Mouse (Mus musculus) hindbrain, embryonic 10.5 days (tissue): ENCODE results near the gene Pdlim5. TPM values are rescaled to one million over a fixed set of nuclear protein-coding genes. Genes with fewer than 3 reads are reported as not detected.

Source experiments
- DNase-seq: peaks from one replicate; pipeline ENCODE4 v3.0.0-alpha.2; 2017; ENCODE audit warnings: low spot score
- H3K27ac ChIP-seq: fragments of 300-500 bp; sonication (generic); 2 replicates; pipeline ENCODE4 v1.5.1; 2016; ENCODE audit warnings: mild to moderate bottlenecking, moderate library complexity
- H3K27me3 ChIP-seq: fragments of 300-500 bp; sonication (generic); 2 replicates; pipeline ENCODE4 v1.6.1; 2016; ENCODE audit warnings: mild to moderate bottlenecking; ENCODE audit not compliant: poor library complexity, insufficient read depth, severe bottlenecking
- H3K36me3 ChIP-seq: fragments of 300-500 bp; sonication (generic); 2 replicates; pipeline ENCODE4 v1.6.1; 2016; ENCODE audit warnings: mild to moderate bottlenecking, moderate library complexity
- H3K4me1 ChIP-seq: fragments of 300-500 bp; sonication (generic); replicated peaks from 2 replicates; pipeline ENCODE4 v1.6.1; 2016; ENCODE audit warnings: mild to moderate bottlenecking
- H3K4me3 ChIP-seq: fragments of 300-500 bp; sonication (generic); 2 replicates; pipeline ENCODE4 v1.5.1; 2016; ENCODE audit warnings: mild to moderate bottlenecking, moderate library complexity
- H3K9me3 ChIP-seq: fragments of 300-500 bp; sonication (generic); 2 replicates; pipeline ENCODE4 v1.6.1; 2016; ENCODE audit warnings: mild to moderate bottlenecking, moderate library complexity
- WGBS: fragments of 180-500 bp; shearing (Covaris S2); methylation state at CpG from one replicate; pipeline ENCODE4 v1.1.7; 2016; 5-methylcytosine and 5-hydroxymethylcytosine counted together
- polyA plus RNA-seq: library from polyadenylated mRNA; unstranded; fragments of >200 nt; fragmentation: Nextera tagmentation; extraction: Ambion mirVana; gene quantifications from 2 replicates; pipeline ENCODE4 v1.2.1, GENCODE M21; 2016

The Pdlim5 gene
- polyA plus RNA-seq, 1 experiment from 2014 or later, result 14.6 TPM

GRCm38 (mm10) chr3:142430048-142430447, 34.6 kb upstream of the Pdlim5 start:
- WGBS, result 86% methylated on average over 4 of the region's 4 CpGs

DNA sequence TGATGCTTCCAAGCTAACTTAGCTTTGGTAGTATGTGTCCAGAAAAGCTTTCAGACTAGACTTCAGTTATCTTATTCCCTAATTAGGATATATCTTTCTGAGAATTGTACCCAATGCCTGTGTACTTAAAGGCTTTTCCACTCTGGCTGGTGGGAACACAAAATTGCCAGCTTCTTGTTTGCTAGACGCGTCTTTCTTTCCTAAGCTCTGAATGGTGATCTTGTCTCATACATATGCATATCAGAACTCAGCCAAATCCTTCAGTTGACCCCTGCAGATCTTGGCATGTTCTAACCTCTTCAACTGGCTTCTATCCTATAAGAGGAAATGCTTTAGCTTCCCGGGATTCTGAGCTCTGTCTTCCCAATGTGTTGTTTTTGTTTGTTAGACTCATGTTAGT, 31.3 kb upstream of the Pdlim5 start:
- H3K4me3 ChIP-seq, result no peak overlapping the region
- no peak overlapping the region for H3K27ac ChIP-seq
- 49% methylated on average over 3 of the region's 3 CpGs for WGBS
- no peaks in the 10 kb centered on the region for H3K9me3 ChIP-seq
- no peaks in the 10 kb centered on the region for H3K4me1 ChIP-seq
- H3K36me3 ChIP-seq, result no peaks in the 10 kb centered on the region
- DNase-seq, result no peak
- H3K27me3 ChIP-seq, result no peaks in the 10 kb centered on the region

More at GRCm38 (mm10) chr3:142430048-142430447, 34.6 kb upstream of the Pdlim5 start:
- no peaks in the 10 kb centered on the region for H3K27me3 ChIP-seq
- H3K9me3 ChIP-seq, result no peaks in the 10 kb centered on the region
- no peak overlapping the region for H3K4me3 ChIP-seq
- H3K27ac ChIP-seq, result no peak overlapping the region
- DNase-seq, result no peak
- no peaks in the 10 kb centered on the region for H3K36me3 ChIP-seq
- peaks cover 15% of the 10 kb centered on the region for H3K4me1 ChIP-seq

- Histone ChIP-seq H3K9me3 (no peaks in the 10 kb centered on the region), H3K27me3 (no peaks in the 10 kb centered on the region), H3K4me1 (no peaks in the 10 kb centered on the region), H3K36me3 (no peaks in the 10 kb centered on the region), H3K4me3 (no peak overlapping the region), H3K27ac (no peak overlapping the region)
- 85% methylated on average over 1 of the region's 1 CpGs for WGBS
- DNase-seq, result no peak
Observed at GRCm38 (mm10) chr3:142424134-142424533, 28.6 kb upstream of the Pdlim5 start.

GRCm38 (mm10) chr3:142423501-142423917, 28.0 kb upstream of the Pdlim5 start:
- Histone ChIP-seq H3K4me1 (no peaks in the 10 kb centered on the region), H3K9me3 (no peaks in the 10 kb centered on the region), H3K4me3 (no peak overlapping the region), H3K27ac (no peak overlapping the region), H3K27me3 (no peaks in the 10 kb centered on the region), H3K36me3 (no peaks in the 10 kb centered on the region)
- no peak for DNase-seq
- WGBS, result 79% methylated on average over 4 of the region's 4 CpGs

GRCm38 (mm10) chr3:142422229-142422628, 26.7 kb upstream of the Pdlim5 start:
- Histone ChIP-seq H3K4me1 (no peaks in the 10 kb centered on the region), H3K27me3 (no peaks in the 10 kb centered on the region), H3K4me3 (no peak overlapping the region), H3K27ac (no peak overlapping the region), H3K36me3 (no peaks in the 10 kb centered on the region), H3K9me3 (no peaks in the 10 kb centered on the region)
- 91% methylated on average over 4 of the region's 4 CpGs for WGBS
- no peak for DNase-seq

- DNase-seq, result no peak
- H3K27me3 ChIP-seq, result no peaks in the 10 kb centered on the region
- no peaks in the 10 kb centered on the region for H3K9me3 ChIP-seq
- no peaks in the 10 kb centered on the region for H3K4me1 ChIP-seq
- no peaks in the 10 kb centered on the region for H3K36me3 ChIP-seq
- H3K27ac ChIP-seq, result no peak overlapping the region
- H3K4me3 ChIP-seq, result no peak overlapping the region
- 90% methylated on average over 3 of the region's 3 CpGs for WGBS
Observed at GRCm38 (mm10) chr3:142421470-142421869, 26.0 kb upstream of the Pdlim5 start.

DNA sequence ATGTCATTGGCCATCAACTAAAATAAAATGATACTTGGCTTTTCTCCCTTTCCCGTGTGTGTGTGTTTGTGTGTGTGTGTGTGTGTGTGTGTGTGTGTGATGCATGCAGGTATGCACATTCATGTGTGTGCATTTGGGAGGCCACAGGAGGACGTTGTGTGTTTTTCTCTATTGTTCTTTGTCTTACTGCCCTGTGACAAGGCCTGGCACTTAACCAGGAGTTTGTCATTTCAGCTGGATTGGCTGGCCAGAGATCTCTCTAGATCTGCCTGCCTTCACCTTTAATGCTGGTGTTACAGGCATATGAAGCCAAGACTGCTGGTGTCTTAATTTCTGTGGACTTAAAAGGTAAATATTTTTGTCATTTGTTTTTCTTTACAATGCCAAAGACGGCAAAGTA, 22.5 kb upstream of the Pdlim5 start:
- no peak overlapping the region for H3K27ac ChIP-seq
- no peaks in the 10 kb centered on the region for H3K27me3 ChIP-seq
- H3K9me3 ChIP-seq, result no peaks in the 10 kb centered on the region
- no peaks in the 10 kb centered on the region for H3K4me1 ChIP-seq
- no peak for DNase-seq
- WGBS, result 72% methylated on average over 3 of the region's 3 CpGs
- no peak overlapping the region for H3K4me3 ChIP-seq
- no peaks in the 10 kb centered on the region for H3K36me3 ChIP-seq

DNA sequence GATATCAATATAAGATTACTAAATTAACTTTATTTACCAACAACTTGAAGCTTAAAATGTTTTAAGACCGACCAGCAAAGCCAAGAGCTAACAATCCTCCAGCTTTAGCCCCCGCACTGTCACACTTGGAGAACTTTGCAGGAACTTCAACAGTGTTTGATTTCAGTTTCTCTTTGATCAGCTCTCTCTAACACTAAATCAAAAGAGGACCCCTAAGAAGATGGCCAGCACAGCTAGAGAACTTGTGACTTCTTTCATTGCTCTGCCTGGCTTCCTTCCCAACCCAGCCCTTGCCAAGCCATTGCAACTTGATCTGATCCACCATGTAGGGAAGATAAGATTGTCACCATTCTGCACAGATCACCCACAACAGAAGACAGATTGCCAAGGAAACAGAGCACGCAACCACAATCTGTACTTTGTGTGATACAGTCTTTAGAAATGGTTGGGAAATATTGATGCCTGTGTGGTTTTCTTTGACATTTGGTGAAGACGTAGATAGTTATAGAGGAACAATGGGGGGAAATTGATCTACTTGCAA, 17.9 kb upstream of the Pdlim5 start:
- no peaks in the 10 kb centered on the region for H3K36me3 ChIP-seq
- 85% methylated on average over 4 of the region's 4 CpGs for WGBS
- H3K27me3 ChIP-seq, result no peaks in the 10 kb centered on the region
- no peak overlapping the region for H3K4me3 ChIP-seq
- H3K4me1 ChIP-seq, result no peaks in the 10 kb centered on the region
- no peak overlapping the region for H3K27ac ChIP-seq
- H3K9me3 ChIP-seq, result no peaks in the 10 kb centered on the region
- DNase-seq, result no peak

DNA sequence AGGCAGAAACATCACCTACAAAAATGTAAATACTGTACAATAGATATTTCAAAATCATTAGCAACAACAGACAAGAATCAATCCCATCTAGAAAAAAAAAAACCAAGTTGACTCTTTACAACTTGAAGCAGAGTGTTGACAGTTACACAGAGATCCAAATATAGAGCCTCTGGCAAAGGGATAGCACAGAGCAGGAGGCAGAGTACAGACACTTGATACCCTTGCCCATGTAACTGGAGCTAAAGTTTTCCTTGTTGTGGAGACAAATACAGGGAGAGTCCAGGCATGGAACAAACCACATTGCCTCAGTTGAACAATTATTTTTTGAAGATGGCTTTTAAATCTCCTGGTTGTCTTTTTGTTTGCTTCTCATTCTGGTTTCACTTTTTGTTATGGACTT, 15.4 kb upstream of the Pdlim5 start:
- no peaks in the 10 kb centered on the region for H3K27me3 ChIP-seq
- no peak overlapping the region for H3K4me3 ChIP-seq
- H3K9me3 ChIP-seq, result no peaks in the 10 kb centered on the region
- no peaks in the 10 kb centered on the region for H3K36me3 ChIP-seq
- no peak overlapping the region for H3K27ac ChIP-seq
- no peak for DNase-seq
- H3K4me1 ChIP-seq, result no peaks in the 10 kb centered on the region

GRCm38 (mm10) chr3:142394796-142395508, 544 bp downstream of the Pdlim5 start:
- Histone ChIP-seq H3K36me3 (no peaks in the 10 kb centered on the region), H3K27ac (peak overlapping the region; percentile 90), H3K9me3 (no peaks in the 10 kb centered on the region), H3K27me3 (0 out of 2 replicates have a peak, but pooled peaks cover 8% of the 10 kb centered on the region), H3K4me3 (peak overlapping the region; percentile 81), H3K4me1 (peaks cover 20% of the 10 kb centered on the region)
- DNase-seq, result peak; percentile 52
- under 1% methylated on average over 64 of the region's 64 CpGs for WGBS

DNA sequence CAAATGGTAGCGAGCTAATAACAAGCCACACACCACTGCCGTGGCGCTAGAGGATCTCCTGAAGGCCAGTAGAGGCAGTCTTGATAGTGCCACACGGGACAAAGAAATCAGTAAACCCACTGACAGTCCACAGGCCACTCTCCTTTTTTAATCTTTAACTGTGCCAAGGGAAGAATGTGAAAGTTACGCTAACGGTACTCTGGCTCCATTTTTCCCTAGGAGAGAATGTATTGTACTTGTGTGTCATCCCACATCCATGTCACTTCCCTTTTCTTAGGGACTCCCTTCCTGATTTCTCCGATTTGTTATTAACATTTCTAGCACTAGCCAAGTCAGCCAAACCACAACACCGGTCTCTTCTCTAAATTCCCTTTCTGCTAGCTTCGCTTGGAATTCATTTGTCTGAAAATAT, 1.5 kb downstream of the Pdlim5 start:
- H3K36me3 ChIP-seq, result no peaks in the 10 kb centered on the region
- 0 out of 2 replicates have a peak, but pooled peaks cover 8% of the 10 kb centered on the region for H3K27me3 ChIP-seq
- peaks cover 20% of the 10 kb centered on the region for H3K4me1 ChIP-seq
- no peak overlapping the region for H3K27ac ChIP-seq
- DNase-seq, result no peak
- WGBS, result 51% methylated on average over 9 of the region's 9 CpGs
- no peaks in the 10 kb centered on the region for H3K9me3 ChIP-seq
- peak overlapping the region; percentile 81 for H3K4me3 ChIP-seq

- 61% methylated on average over 5 of the region's 5 CpGs for WGBS
- H3K27ac ChIP-seq, result no peak overlapping the region
- peaks cover 24% of the 10 kb centered on the region for H3K4me1 ChIP-seq
Observed at GRCm38 (mm10) chr3:142391531-142391930, 4.0 kb downstream of the Pdlim5 start.

GRCm38 (mm10) chr3:142390288-142390687, 5.2 kb downstream of the Pdlim5 start:
- H3K27ac ChIP-seq, result no peak overlapping the region
- no peak overlapping the region for H3K4me3 ChIP-seq
- no peaks in the 10 kb centered on the region for H3K9me3 ChIP-seq
- 44% methylated on average over 2 of the region's 2 CpGs for WGBS
- H3K36me3 ChIP-seq, result no peaks in the 10 kb centered on the region
- DNase-seq, result no peak
- H3K27me3 ChIP-seq, result 0 out of 2 replicates have a peak, but pooled peaks cover 8% of the 10 kb centered on the region
- peaks cover 21% of the 10 kb centered on the region for H3K4me1 ChIP-seq

More at GRCm38 (mm10) chr3:142391531-142391930, 4.0 kb downstream of the Pdlim5 start:
- H3K9me3 ChIP-seq, result no peaks in the 10 kb centered on the region
- no peaks in the 10 kb centered on the region for H3K36me3 ChIP-seq
- DNase-seq, result no peak
- 0 out of 2 replicates have a peak, but pooled peaks cover 8% of the 10 kb centered on the region for H3K27me3 ChIP-seq
- H3K4me3 ChIP-seq, result no peak overlapping the region
